Mouse (Mus musculus) ES-E14 (cell line): ENCODE data around the gene Edil3.
"Not testable (repeated sequence)": the region's sequence is repeated elsewhere in the genome, so short reads cannot be mapped to it uniquely, and the experiment has no call there.

Experiments used
- ZC3H11A ChIP-seq: IDR thresholded peaks from 2 replicates; pipeline ENCODE4 v1.6.1; 2012; ENCODE audit warnings: low read depth, mild to moderate bottlenecking, inconsistent platforms, low read length, borderline replicate concordance
- ZNF384 ChIP-seq: IDR thresholded peaks from 2 replicates; pipeline ENCODE4 v1.6.1; 2012; ENCODE audit warnings: low read depth, low read length, inconsistent platforms

DNA sequence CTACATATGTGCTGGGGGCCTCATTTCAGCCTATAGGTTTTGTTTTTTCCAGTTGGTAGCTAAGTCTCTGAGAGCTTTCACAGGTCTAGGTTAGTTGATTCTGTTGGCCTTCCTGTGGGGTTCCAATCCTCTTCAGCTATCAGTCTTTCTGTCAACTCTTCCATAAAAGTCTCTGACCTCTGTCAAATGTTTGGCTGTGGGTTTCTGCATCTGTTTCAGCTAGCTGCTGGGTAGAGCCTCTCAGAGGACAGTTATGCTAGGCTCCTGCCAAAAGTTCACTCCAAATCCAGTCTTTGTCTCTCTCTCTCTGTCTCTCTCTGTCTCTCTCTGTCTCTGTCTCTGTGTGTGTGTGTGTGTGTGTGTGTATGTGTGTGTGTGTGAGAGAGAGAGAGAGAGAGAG is 248.9 kb downstream of the Edil3 start:
- not testable (repeated sequence) for TF ChIP-seq ZC3H11A, ZNF384
